Mouse (Mus musculus): ENCODE data around the gene Slc25a10.
A peak's percentile ranks its signal among the peaks of the same experiment; 100 is the strongest.

The Slc25a10 gene

GRCm38 (mm10) chr11:120539285-120540014 lies 47.8 kb downstream of the Slc25a10 start:
- peak; percentile 62 for DNase-seq (ENCODE audit: low read depth, low spot score)

GRCm38 (mm10) chr11:120541907-120542306 lies 50.3 kb downstream of the Slc25a10 start:
- peak; percentile 48 for DNase-seq (ENCODE audit: low read depth, low spot score)

GRCm38 (mm10) chr11:120542376-120542775 lies 50.7 kb downstream of the Slc25a10 start:
- no peak for DNase-seq (ENCODE audit: low read depth, low spot score)

- no peak for DNase-seq (ENCODE audit: low read depth, low spot score)
Measured at GRCm38 (mm10) chr11:120545964-120546363, 54.3 kb downstream of the Slc25a10 start.

GRCm38 (mm10) chr11:120547469-120547868 lies 55.8 kb downstream of the Slc25a10 start:
- DNase-seq (ENCODE audit: low read depth, low spot score): no peak

GRCm38 (mm10) chr11:120548214-120548613 lies 56.6 kb downstream of the Slc25a10 start:
- DNase-seq (ENCODE audit: low read depth, low spot score): no peak

GRCm38 (mm10) chr11:120548786-120549167 lies 57.1 kb downstream of the Slc25a10 start:
- no peak for DNase-seq (ENCODE audit: low read depth, low spot score)

All from ES-CJ7 (cell line).